Mouse (Mus musculus) C2C12 (cell line): Measurements from ENCODE around the gene Itih4.

ENCODE experiments used
- CTCF ChIP-seq: IDR thresholded peaks from one replicate; pipeline ENCODE4 v1.5.1; 2011; ENCODE audit not compliant: control insufficient read depth, insufficient read depth, insufficient read length
- MAX ChIP-seq: IDR thresholded peaks from one replicate; pipeline ENCODE4 v1.6.1; 2011; ENCODE audit warnings: mild to moderate bottlenecking, control low read depth
- MYOD1 ChIP-seq: IDR thresholded peaks from one replicate; pipeline ENCODE4 v1.6.1; 2011; ENCODE audit warnings: low read depth; ENCODE audit not compliant: control insufficient read depth, insufficient read length
- MYOG ChIP-seq: IDR thresholded peaks from one replicate; pipeline ENCODE4 v1.6.1; 2011; ENCODE audit not compliant: control insufficient read depth, insufficient read length; ENCODE audit errors: extremely low read depth

- TF ChIP-seq MAX = no peak
- no peak for TF ChIP-seq CTCF
- no peak for TF ChIP-seq MYOG
- no peak for TF ChIP-seq MYOD1
These were observed 24.7 kb upstream of the Itih4 start for GRCm38 (mm10) chr14:30861421-30862125.
